Mouse (Mus musculus) cerebellum, adult 18-20 months (tissue): ENCODE measurements at regions not wholly inside any gene's neighbourhood (a gene's known extent, or its start where the extent isn't known, plus 50 kb on each side); places are given as distances from the start of the nearest gene placed in this dataset.

Experiments
- DNase-seq, 2 experiments: peaks; one replicate each; pipeline ENCODE4 v3.0.0; 2021

DNA sequence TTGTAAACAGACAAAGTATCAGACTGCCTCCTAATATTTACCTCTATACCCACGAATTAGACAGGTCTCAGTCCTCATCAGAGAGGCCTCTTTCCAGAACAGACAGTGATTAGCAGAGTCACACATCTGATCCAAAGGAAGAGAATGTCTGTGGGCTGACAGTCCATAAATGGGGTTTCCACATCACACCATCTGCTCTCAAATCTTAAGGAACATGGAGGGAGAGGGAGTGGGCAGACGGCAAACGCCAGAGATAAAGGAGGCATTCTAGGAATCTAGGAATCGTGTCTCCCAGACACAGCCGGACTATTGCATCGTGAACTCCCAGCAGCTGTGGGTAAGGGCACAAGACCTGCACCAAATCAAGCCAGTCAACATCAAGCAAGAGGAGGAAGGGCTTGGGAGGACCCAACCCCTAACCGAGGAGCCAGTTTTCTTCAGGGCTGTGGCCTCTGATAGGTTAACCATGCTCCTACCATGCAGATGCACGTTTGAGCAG lies 219.8 kb downstream of the Setd4 start:
- no peak for DNase-seq

DNA sequence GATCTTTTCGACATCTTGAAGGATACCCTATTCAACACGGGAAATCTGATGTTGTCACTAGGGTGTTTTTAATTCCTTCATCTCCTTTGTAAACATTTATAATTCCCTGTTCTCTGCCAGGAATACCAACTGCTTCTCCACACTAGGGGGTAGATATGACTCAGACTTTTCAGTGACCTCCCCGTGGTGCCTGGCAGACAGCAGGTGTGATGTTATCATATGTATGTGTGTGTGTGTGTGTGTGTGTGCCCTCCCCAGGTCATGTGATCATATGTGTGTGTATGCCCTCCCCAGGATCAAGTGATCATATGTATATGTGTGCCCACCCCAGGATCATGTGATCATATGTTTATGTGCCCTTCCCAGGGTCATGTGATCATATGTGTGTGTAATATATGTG lies 220.9 kb downstream of the Setd4 start:
- no peak for DNase-seq

DNA sequence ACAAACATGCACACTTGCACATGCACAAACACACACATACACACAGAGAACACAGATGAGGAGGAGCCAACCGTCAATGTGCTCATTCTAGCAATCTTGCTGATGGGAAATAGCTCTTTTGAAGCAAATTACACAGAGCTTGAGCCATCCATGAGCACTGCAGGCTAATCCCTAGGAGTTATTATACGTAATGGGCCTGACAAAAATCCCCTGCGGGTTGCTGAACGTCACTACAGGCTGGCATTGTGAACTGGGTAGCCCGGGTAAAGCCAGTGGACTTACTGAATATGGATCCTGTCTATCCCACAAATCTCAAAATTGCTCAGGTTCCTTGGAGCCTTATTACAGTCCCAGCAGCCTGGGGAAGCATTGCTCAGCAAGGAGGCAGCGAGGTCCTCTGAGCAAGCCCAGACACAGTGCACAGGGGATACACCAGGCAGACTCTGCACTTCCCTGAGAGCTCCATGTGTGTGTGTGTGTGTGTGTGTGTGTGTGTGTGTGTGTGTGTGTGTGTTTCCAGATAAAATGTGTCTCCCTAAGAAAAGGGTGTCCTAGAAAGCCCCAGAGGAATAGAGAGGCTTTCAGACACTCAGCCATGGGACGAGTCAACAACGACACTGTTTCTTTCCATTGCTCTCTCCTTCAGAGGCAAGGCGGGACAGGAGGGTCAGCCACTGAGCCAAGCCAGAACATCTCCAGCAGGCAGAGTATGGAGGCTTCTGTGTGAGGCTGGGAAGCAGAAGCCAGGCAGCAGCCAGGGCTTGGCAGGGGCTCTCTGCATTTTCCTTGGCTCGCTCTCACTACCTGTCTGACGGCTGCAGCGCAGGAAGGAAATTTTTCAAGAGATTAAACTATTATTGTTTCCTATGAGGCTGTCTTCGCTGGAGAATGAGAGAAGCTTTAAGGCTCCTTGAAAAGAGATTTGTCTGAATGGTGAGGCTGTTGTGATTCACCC lies 222.9 kb downstream of the Setd4 start:
- DNase-seq = no peak

DNA sequence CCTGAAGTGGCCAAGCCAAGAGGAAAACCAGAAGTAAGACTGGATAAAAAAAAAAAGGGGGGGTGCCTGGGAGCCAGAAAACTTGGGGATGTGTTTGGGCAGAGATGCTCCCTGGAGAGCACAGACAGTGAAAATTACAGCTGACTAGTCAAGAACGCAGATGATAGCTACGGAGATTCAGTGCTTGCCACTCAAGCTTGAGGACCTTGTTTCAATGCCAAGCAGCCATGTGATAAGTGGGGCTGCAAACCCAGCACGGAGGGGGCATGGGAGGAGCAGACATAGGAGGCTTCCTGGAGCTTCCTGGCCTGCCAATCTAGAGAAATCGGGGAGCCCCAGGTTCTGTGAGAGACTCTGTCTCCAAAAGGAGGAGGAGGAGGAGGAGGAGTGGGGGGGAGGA lies 223.7 kb downstream of the Setd4 start:
- no peak for DNase-seq

DNA sequence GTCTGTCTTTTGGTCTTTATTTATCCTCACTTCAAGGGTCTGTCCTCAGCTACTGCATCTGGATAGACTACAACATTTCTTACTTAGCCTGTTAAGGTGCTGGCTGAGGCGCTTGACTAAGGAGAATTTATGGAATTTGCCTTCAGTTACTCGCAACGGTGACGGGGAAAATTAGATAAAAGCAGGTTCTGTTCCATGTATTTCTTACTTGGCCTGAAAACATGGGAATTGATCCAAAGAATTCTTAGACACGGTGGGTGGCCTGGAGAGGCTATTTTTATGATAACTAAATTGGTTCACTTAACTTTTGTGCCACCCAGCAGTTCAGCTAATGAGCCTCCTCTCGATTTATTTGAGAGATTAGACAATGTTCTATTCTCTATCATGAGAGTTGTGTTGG lies 224.3 kb downstream of the Setd4 start:
- no peak for DNase-seq

DNA sequence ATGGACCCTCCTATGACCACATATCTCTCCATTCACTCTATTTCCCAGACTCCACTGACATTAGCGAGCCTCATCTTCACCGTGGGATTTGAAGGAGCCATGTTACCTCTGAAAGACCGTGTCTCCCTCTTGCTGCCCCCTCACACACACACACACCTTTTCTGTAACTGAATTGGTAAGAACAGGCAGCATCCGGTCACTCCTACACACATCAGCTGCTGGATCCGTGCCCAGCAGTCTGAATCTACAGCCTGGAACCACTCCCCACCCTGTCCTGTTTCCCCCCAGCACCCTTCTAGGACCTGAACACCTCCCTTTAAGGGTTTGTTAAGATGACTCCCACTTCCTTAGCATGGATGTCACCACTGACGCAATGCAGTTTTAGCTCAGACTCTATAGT lies 229.2 kb downstream of the Setd4 start:
- DNase-seq = no peak

DNA sequence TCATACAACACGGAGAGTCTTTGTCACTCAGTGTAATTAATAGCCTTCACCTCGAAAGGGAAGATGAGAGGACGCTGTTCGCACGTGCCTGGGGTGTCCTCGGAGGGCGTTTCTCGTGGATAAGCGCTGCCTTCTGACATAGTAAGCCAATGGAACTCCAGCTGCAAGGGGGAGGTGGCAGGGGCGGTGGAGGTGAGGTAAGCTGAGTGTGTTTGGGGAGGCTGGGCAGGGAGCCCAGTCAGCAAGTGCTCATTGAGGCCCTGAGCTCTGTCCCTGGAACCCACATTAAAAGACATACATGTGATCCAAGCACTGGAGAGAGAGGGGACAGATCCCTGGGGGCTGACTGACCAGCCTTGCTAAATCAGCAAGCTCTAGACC lies 234.1 kb downstream of the Setd4 start:
- DNase-seq = no peak

DNA sequence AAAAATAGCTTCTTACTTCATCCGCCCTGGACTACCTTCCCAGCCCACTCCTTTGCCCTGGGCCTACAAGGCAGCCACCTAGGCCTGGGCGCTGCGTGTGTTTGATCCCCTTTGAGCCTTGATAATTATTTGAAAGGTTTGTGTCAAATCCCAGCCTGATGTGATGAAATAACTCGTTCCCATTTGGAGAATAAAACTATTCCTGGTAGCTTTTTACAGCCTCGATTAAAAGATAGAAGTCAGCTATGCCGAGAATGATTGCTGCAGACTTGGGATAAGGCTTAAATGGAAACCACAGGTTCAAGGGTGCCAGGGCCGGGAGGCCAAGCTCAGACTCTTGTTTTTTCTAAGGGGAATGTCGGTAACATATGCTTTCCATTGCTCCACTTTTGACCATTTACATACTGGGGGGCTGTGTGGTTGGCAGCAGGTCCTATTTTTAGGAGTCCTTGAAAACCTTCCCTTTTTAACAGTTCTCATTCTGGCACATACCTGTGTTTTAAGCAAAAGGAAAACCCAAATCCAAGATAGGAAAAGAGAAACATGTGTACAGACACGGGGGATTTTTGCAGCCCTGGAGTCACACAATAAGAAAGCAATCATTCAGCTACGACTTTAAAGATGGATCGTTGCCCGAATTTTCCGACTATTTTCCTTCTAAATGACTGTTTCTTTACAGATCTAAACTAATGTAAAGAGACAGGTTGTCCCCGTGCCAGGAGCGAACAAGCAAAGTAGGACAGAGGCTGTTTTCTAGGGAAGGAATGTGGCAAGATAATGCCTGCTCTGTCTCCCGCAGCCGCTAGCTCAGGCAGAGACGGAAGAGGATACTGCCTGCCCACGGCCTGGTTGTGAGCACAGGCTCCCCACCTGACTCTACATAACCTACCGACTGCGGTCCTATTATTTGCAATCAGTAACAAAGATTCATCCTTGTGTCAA lies 234.8 kb downstream of the Setd4 start:
- DNase-seq = no peak

DNA sequence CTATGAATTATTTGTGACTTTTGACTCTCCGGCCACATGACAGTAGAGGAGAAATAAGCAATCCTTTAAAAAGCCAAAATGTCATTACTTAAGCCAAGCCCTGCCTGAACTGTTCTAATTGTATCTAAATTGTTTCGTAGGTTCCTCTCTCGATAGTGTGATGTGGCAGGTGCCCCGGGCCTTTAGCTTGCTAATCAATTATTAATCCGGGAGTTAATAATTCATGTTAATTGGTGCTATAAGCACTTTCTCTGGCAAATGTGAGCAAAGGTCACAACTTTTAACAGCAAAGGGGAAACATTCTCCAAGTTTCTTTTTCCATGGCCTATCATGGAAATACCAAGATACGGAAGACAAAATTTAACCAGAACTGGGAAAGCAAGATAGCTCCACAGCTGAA lies 235.9 kb downstream of the Setd4 start:
- DNase-seq = no peak

DNA sequence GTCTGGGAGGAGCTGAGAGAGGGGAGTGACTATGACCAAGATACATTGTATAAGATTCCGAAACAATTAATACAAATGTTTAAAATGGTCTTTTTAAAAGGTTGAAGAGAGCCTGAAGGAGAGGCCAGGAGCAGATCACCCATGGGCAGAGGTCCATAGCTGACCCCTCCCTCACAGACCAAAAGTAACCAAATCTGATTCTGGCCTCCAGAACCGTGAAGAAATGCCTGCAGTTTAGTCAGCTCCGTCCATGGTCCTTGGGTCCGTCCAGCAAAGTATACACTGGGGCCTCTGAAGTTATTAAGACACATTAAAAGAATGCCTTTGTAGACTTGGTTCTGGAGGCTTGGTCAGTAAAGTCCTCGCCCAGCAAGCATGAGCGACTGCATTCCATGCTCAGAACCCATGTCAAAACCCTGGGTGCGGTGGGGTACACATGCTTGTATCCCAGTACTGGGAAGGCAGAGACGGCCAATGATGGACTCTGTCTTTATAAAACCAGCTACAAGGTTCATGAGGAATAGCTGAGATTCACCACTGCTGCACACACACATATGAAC lies 236.5 kb downstream of the Setd4 start:
- no peak for DNase-seq

DNA sequence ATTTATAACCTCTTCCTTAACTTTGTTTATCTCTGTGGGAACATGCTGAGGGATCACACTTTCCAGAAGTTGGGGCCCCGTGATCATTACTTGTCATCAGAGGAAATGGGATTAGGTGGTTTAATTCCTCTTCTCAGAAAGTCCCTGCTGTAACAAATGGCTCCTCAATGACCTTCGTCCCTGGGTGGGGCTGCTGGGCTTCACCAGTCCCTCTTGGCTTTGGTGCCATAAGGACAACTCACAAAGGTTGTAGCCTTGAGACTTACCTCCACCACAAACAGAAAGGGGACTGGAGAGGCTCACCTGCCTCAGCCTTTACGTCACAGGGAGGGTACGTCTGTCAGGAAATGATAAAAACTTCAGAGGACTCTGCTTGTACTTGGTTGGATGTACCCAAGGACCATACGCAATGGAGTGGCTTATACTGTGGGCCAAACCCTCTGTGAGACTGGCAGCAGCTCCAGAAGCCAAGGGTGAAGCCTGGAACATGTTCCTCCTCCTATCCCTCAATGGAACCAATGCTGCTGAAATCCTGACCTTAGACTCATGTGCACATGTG lies 237.4 kb downstream of the Setd4 start:
- no peak for DNase-seq

DNA sequence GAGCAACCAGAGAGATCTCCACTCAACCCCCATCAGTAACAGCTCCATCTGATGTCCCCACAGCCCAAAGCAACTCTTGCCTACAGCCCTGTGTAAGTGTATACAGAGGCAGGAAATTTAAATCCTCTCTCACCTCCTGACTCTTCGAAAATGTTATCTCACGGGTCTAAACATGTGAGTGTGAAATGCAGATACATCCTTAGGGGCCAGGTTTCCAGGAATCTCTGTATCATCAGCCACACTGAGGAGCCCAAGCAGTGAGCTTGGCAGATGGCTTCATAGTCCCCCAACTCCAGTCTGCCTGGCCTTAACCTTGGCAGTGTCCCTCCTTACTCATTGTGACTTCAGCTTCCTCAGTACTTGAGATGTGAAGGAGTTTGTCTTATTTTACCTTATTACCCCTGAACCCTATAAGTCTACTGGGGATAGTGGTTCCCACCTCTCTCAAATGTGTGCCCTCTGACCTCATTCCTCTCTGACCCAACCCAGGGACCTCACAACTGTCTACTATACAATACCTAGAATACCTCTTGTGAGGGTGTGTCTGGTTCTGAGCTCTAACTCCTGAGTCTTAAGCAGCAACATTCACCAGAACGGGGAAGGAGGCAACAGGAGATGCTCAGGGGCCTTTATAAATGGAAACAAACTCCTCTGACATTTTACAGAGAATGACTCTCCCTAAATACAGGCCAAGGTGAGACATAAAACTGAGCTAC lies 238.5 kb downstream of the Setd4 start:
- no peak for DNase-seq

DNA sequence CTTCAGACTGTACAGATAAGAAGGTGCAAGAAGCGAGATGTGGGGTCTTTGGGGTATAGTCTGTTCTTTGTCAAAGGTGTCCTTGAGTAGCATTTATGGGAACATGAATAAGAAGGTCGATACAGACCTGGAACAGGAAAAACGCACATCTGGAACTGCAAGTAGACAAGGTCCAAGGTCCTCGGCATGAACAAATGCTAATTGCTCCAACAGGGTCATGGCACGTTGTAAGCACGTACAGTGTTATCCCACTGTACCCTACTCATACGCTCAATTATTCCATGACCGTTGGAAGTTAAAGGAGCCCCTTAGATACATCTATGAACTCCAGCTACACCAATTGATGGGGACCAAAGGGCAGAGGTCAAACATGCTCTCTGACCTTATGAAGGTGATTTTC lies 244.1 kb downstream of the Setd4 start:
- DNase-seq = no peak

DNA sequence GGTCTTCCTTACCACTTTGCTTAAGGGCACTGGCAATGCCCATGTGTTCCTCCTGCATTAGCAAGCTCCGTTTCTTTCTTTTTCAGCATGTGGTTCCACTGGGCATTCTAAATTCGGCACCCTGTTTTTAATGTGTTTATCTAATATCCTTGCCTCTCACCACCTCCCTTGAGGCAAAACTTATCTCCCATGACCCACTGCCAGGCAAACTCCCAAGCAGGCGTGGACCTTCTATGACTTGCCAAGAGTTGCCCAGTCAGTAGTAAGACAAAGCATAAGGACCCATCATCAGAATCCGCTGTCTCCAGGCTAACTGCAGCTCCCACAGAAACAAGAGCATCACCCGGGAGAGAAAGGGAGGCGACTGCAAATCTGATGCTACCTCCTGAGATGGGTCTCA lies 245.2 kb downstream of the Setd4 start:
- DNase-seq = no peak

DNA sequence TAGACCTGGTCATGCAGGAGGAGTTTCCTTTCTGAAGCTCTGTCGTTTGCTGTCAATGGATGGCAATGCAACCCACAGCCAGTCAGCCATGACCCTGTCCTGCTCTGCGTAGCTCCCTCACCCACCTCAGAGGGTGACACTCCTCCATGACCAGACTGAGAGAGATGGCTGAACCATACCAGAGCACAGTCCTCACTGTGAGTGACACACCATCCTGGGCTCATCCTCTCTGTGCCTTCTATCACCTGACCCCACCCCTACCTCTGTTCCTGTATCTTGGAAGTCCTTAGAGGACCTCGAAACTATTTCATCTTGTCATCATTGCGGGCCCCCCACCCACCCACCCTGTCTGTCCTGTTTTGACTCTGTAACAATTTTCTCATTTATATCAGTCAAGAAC lies 245.7 kb downstream of the Setd4 start:
- DNase-seq = no peak

DNA sequence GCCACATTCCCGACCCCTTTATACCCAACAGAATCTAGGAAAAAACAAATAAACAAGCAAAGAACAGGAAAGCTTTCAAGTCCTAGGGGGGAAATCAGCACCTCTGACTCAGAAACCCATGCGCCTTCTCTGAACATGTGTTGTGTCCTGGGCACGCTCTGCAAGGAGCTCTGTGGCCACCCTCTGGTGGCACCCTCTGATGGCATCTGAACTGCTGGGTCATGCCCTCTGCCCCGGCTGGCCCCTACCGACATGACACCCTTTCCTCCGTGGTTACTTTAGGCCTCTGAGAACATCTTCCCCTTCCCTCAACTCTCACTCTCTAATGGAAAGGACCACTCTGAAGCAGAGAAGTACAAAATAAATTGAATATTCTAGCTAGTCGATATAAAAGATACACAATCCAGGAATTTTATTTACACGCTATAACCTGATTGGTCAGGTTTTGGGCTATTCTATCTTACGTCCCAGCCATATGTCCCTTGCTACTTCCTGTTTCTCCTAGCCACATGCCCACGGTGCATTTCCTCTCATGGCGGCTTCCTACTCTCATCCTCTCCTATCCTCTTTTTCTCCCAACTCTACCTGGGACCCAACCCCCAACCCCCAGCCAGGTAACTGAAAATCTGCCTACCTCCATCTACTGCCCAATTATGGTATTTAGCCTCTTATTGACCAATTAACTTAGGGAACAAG lies 248.5 kb downstream of the Setd4 start:
- DNase-seq = no peak

DNA sequence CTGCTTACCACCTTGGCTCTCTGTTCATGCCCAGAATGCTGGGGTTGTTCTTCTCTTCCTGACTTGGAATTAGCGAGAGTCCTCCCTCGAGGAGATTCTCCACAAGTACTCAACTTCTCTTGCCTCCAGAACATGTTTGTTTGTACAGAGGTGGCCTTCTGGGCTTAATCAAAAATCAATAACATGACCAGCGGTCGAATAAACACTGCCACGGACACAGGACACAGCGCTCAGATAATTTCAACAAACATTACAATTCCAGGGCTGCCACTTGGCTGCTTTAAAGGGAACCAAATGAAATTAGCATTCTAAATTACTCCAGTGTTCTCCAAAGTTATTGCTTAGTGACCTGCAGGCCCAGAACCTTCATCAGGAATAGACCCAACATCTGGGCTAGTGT lies 249.9 kb downstream of the Setd4 start:
- DNase-seq = no peak

DNA sequence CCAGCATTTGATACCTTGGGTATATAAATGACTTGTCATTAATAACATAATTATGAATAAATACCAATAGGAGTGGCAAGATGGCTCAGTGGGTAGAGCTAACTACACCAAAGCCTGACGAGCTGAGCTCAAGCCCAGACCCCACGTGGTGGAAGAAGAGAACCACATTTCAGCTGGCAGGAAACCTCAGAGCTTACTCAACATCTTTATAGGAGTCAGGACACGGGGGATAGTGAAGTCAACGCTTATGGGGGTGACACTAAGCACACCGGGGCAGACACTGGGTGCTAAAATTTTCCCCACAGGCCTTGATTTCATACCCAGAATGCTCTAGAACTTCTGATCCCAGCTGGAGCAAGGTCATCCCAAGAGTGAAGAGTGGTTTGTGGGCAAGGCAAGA lies 259.3 kb downstream of the Setd4 start:
- no peak for DNase-seq

DNA sequence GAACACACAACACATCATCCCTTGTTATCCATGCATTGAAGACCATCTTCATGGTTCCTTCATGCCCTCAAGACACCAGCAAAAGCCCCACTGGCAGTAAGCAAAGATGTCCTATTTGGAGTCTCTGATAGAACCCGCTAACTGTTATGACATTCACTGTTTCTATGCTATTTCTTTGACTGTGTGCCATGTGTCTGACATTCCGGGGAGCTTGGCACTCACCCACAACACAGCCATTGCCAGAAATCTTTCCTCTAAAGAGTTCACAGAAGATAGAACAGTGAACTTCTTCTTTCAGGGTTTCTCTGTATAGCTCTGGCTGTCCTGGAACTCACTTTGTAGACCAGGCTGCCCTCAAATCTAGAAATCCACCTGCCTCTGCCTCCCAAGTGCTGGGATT lies 261.2 kb downstream of the Setd4 start:
- no peak for DNase-seq

DNA sequence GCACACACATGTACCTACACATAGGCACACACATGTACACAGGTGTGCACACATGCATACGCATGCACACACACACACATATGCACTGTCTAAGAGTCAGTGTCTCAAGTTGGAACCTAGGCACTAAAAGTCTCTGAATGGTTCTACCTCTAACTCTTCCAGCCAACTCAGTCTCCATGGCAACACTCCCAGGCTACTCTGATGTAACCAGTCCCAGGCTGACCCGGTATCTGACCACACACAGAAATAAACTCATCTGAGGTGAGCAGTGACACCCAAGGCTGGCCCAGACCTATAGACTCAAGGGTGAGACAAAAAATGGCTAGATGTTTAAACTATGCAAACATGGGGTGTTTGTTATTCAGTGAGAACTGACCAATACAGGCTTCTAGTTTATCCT lies 262.1 kb downstream of the Setd4 start:
- no peak for DNase-seq

DNA sequence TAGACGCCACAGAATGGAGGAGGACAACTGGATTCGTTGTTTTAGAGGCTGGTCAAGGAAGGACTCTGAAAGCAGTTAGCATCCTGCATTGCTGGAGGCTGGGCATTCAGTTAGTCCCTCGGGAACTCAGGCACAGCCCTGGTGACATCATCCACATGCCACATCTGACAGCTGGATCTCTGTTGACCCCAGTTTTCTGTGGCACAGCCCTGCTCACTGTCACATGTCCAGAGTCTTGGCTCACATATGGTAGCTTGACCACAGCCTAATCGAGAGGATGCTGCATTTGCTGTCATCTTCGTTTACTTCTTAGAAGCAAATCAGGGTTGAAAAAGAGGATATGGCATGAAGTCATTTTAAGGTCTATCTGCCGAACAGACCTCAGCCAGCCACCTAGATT lies 265.1 kb downstream of the Setd4 start:
- no peak for DNase-seq
